Mouse (Mus musculus) c-Kit-positive CD71-positive TER-119-positive erythroid progenitor cells, embryonic 14.5 days (primary cell): Measurements from ENCODE around the gene Hspbp1.

Experiments used
- DNase-seq: peaks from one replicate; pipeline ENCODE4 v3.0.0-alpha.2; 2013; ENCODE audit warnings: low spot score

Gene Hspbp1

DNA sequence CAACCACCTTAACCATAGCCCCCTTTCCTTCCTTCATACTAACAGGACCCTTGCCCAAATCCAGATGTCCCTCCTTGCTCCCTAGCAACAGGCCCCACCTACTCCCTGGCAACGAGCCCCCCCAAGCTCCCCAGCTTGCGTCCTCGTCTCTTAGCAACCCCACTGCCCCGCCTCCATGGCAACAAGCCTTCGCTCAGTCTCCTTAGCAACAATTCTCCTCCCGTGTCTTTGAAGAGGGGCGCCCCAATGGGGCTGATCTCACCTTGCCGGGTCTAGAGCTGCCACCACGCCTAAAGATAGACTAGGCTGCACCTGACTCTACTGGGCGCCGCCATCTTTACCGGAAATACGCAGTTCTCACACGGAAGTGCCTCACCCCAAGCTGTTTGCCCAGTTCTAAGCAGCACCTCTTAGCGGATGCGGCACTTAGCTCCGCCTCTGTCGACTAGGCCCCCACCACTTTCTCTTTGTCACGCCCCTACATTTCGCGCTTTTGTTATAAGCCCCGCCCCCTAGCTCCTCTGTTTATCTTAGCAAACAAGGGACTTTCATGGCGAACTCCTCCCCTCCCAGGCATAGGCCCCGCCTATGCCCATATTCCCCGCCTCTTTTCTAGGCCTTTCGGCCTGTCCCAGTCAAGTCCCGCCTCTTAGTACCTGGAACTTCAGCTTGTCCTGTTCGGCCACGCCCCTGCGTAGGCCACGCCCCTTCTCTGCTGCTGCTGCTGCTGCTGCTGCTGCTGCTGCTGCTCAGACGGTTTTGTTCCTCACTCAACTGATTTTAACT lies at the start of gene Hspbp1:
Hspbp1 (minus strand) TSS at position 437 of the 786 bp plus-strand sequence.
- DNase-seq = peak; percentile 99

DNA sequence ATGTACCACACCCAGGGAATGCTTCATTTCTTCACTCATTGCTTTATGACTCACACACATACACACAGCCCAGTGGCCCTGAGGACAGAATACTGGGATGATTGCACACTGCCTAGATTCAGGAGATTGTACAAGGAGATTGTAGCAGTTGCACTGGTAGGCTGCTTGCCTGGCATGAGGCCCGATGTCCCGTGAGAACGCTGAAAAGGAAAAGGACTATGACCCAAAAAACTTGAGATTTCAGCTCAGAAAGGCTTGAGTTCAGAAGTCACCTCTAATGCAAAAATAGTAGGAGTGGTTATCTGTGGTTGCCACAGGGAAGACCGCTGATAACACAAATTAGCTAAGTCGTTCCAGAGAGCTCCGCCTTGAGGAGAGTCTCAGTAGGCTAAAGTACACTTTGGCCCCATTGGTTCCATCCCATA lies 48.1 kb upstream of the Hspbp1 start:
- DNase-seq = no peak

DNA sequence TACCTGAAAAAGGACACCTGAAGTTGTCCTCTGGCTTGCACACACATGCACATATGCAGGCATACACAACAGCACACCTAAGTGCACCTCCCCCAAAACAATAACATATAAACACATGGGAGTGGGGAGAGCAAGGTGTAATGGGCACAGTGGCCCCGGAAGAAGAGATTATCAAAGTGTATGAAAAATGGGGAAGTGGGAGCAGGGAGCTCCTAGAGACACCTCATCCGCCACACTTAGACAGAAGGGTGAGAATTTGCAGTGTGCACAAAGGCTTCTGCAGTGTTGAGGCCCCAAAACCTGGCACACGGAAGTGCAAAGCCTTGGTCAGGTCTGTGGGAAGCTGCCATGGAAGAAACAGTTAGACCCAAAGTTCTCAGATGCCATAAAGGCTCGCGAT lies 46.2 kb upstream of the Hspbp1 start:
- no peak for DNase-seq

- DNase-seq = no peak
Measured at GRCm38 (mm10) chr7:4725169-4725568, 40.3 kb upstream of the Hspbp1 start, which contains the start of gene Tmem150b. Tmem150b (minus strand) TSS chr7:4725249.

- no peak for DNase-seq
Measured at GRCm38 (mm10) chr7:4724359-4724758, 39.5 kb upstream of the Hspbp1 start.

DNA sequence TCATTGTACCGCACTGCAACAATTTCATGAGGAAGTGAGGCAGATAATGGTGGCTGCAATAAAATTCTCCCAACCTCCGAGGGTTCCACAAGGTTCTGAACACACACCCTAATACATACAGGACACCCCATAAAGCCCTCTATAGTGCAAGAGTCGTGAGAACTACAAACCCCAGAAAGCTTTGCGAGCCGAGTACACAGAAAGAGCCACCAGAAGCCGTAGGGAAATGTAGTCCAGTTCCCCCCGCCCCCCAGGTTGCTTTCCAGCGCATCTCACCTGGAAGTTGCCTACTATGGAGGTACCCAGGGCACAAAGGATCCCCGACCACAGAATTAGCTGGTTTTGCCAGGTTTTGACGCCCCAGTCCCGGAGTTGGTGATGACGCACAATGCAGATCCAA lies 38.6 kb upstream of the Hspbp1 start:
- no peak for DNase-seq

DNA sequence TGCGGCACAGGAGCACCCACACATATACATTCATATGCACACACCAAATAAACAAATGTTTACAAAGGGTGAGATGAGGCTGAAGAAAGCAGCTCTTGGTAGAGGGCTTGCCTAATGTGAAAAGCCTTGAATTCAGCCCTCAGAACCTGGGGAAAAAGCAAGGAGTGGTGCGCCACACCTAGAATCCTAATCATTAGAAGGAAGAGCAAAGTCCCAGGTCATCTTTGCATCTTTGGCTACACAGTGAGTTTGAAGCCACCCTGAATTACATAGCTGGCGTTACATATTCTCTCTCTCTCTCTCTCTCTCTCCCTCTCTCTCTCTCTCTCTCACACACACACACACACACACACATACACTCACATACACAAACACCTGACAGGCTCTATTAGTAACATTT lies 34.4 kb upstream of the Hspbp1 start:
- no peak for DNase-seq

DNA sequence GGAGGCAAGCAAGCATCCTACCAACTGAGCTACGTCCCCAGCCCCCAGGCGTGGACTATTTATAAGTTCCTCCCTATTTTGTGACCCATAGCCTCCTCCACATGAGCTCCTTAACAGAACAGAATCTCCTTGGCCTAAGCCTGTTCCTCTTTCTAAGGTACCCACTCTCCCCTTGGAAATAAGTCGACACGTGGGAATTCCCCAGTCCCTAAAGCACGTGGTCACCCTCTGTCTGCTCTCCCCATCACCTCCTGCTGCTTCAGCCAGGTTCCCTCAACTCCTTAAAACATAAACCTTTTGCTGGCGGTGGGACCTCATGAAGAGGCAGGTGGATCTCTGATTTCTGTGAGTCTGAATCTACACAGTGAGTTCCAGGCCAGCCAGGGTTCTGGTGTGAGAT lies 32.1 kb upstream of the Hspbp1 start:
- DNase-seq = no peak

DNA sequence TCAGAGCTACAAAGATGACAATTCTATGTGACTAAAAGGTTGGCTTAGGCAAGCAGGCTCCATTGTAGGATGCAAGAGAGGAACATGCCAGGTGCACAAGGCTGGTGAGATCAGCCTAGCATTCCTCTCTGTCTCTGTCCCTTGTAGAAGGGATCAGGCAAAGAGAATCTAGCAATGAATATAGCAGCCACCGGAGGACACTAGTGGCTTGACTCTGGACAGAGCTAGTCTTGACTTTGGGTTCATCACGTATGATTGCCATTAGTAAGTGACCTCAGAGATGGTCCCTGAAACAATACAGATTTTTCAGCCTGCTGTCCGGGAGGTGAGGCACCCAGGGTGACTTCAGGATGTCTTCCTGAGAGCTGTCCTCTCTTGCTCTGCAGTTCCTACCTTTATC lies 27.7 kb upstream of the Hspbp1 start:
- no peak for DNase-seq

DNA sequence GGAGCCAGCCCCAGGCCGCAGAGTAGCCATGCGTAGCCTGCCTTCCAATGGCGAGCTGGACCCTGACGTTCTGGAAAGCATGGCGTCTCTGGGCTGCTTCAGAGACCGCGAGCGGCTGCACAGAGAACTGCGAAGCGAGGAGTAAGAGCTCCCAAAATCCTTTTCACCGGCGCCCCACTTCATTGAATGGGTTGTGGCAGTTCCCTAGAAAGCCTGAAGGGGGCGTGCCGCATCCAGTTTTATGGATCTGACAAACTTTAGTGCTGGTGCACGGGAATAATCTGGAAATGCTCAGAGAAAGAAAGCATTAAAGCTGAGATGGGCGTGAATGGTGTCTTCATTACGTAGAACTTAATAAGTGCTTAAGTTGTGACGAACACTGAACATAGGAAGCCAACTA lies 20.2 kb upstream of the Hspbp1 start:
- DNase-seq = peak; percentile 45

GRCm38 (mm10) chr7:4703195-4703594 lies 18.3 kb upstream of the Hspbp1 start:
- no peak for DNase-seq

DNA sequence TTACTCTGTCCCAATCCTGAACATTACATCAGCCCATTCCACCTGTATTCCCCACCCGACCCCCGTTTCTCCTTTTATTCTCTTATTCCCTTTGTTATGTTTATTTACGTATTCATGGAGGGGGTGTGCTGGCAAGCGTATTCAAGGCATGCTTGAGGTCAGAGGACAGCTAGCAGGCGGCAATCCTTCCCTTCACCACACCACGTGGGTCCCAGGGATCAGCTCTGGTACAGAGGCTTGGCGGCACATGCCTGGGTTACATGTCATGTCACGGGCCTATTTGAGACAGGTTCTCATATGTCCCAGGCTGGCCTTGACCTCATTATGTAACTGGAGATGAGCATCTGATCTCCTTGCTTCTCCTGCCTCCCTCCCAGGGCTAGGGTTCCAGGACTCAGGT lies 17.5 kb upstream of the Hspbp1 start:
- no peak for DNase-seq

- DNase-seq = no peak
Measured at GRCm38 (mm10) chr7:4693004-4693403, 8.1 kb upstream of the Hspbp1 start.

- DNase-seq = no peak
Measured at GRCm38 (mm10) chr7:4690951-4691653, 6.2 kb upstream of the Hspbp1 start.

- DNase-seq = no peak
Measured at GRCm38 (mm10) chr7:4690387-4690786, 5.5 kb upstream of the Hspbp1 start, which contains the start of gene Brsk1. Brsk1 (plus strand) TSS chr7:4690604.

GRCm38 (mm10) chr7:4684203-4684602 lies 665 bp downstream of the Hspbp1 start:
- DNase-seq = no peak

DNA sequence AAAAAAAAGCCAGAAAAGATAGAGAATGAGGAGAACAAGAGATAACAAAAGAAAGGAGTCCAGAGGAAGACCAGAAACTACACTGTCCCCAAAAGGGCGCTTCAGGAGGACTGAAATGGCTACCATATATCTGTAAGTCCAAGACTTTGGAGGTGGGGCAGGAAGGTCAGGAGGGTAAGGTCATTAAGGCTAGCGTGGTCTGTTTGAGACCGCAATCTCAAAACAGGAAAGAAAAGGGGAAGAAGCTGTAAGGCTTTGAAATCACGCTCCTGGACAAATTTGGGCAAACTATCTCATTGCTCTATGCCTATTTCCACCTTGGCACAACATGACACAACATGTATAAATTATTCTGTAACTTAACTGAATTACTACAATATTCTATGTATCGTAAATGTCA lies 1.6 kb downstream of the Hspbp1 start:
- DNase-seq = no peak

DNA sequence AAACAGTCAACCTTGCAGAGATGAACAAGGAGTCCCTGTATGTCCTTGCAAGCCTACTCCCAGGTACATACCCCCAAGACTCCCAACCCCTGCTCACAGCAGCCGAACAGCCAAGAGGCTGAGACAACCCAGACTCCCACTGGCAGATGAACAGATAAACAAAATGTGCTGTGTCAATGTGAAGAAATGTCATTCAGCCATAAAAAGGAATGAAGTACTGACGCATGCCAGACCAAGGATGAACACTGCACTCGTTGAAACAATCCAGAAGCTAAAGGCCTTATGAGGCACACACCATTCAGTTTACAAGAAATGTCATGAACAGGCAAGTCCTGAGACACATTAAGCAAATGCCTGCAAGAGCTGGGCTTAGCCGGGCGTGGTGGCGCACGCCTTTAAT lies 9.7 kb downstream of the Hspbp1 start:
- DNase-seq = no peak

DNA sequence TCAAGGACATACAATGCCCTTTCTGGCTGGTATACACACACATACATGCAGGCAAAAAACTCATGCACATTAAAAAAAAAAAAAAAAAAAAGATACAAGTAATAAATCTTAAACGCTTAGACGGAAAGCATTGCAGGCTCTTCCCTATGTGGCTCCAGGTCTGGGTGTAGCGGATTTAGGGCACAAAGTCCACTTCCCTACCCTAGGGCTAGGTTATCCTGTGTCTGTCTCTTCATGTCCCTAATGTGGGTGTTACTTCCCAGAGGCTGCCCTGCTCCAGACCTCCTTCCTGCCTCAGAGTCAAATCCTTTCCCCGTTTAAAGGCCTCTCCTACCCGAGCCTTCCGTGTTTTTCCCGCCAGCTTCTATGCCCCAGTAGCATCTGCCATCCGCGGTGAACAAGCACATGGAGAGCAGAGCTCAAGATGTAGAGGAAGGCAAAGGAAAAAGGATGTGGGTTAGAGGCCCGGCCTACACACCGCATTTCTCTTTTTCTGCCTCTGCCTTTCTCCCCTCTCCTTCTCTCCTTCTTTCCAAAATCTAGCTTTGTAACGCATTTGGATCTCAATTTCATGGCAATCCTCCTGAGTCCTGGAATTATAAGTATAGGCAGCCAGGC lies 10.6 kb downstream of the Hspbp1 start:
- no peak for DNase-seq

- no peak for DNase-seq
Measured at GRCm38 (mm10) chr7:4671956-4672355, 12.9 kb downstream of the Hspbp1 start.

DNA sequence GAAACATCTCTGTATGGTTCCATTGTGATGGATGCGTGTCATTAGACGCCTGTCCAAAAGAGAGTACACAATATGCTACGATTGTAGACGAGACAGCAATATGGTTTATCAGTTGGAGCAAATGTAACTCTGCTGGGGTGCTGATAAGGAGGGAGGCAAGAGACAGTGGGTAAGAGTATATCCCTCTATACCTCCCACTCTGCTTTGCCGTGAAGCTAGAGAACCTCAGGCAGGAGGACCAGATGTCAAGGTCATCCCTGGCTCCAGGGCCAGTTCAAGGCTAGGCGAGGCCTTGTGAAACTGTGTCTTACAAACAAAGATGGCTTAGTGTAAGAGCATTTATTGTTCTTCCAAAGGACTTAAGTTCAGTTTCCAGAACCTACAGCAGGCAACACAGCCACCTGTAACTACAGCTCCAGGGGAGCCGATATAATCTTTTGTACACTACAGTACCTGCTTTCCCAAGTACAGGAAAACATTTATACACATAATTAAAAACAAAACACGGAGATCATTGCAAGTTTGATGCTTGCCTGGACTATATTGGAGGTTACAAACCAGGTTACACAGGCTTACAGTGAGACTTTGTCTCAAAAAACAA lies 14.1 kb downstream of the Hspbp1 start:
- peak; percentile 88 for DNase-seq

- DNase-seq = no peak
Measured at GRCm38 (mm10) chr7:4669156-4669555, 15.7 kb downstream of the Hspbp1 start.

- no peak for DNase-seq
Measured at GRCm38 (mm10) chr7:4668506-4668905, 16.4 kb downstream of the Hspbp1 start.
